Mouse (Mus musculus) NIH3T3 (cell line): ENCODE data around the gene Reck.

Experiments
- DNase-seq: peaks from one replicate; pipeline ENCODE4 v3.0.0-alpha.2; 2012; ENCODE audit warnings: low read depth

Gene Reck

DNA sequence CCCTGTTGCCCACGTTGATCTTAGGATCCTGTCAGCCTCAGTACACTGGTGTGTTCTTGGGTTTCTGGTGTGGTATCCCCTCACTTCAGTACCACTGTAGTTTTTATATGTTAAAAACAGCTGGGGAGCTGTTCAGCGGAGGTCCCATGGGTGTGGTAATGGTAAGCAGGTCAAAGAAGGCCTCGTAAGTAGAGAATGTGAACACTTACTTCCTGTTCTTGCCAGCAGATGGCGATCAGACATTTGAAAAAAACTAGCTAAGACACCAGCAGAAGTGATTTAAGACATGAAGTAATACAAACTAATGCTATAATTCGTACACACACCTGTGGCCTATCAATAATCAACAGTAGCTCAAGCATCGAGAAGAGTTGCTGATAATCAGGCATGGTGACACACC is 31.1 kb downstream of the Reck start:
- DNase-seq: peak; percentile 77

DNA sequence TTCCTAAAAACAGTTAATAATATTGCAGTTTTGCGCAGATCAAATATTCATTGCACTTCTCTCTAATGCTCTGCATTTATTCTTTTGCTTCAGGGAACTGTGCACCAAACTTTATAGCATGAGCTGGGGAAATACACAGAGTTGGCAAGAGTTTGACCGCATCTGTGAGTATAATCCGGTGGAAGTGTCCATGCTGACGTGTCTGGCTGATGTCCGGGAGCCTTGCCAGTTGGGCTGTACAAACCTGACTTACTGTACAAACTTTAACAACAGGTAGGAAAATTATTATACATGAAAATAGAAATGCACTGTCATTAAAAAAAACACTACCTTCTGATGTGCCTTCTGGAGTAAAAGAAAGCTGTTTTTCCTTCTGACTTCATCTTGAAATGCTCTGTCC is 42.9 kb downstream of the Reck start:
- DNase-seq: no peak

DNA sequence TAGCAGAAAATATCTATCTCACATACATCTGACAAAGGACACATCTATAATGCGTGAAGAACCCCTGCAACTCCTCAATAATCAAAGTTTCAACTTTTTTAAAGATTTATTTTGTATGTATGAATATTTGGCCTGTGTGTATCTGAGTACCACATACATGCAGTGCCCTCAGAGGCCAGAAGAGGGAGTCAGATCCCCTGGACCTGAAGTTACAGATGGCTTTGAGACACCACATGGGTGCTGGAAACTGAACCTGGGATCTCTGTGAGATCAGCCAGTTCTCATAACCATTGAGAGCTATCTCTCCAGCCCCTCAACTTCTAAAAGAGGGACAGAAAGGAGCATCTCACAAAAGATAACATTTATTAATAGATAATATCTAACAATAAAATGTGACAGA is 45.3 kb downstream of the Reck start:
- peak; percentile 8 for DNase-seq

DNA sequence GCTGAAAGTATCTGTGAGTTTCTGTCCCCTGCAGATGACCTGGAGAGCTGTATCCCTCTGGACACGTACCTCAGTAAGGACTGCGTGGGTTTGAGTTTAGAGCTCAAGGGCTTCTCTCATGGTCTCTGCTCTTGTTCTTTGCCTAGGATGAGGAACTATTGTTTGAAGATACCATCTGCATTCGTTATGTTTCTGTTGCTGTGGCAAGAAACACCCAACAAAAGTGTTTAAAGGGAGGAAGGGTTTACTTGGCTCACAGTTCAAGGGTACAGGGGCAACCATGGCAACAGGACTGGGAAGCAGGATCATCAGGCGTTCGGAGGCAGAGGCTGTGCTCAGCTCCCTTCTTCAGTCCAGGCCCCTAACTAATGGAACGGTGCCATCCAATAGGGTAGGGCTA is 49.8 kb downstream of the Reck start:
- no peak for DNase-seq

DNA sequence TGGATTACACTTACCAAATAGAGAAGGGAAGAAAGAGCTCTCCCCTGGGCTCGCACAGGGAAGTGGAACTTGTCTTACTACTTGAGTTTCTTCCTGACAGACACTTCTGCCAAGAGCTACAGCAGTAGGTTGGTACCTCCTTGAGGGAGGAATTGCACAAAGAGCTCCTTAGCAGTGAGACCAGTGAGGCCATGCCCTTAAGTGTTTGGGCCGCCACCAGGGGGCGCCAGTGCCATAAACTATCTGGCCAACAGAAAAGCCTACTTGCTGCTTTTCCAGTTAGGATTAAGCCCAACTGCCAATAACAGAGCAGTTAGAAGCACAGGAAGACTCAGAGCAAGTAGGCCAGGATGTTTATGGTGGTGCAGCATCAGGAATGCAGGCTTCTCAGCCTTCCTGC is 50.4 kb downstream of the Reck start:
- peak; percentile 95 for DNase-seq

DNA sequence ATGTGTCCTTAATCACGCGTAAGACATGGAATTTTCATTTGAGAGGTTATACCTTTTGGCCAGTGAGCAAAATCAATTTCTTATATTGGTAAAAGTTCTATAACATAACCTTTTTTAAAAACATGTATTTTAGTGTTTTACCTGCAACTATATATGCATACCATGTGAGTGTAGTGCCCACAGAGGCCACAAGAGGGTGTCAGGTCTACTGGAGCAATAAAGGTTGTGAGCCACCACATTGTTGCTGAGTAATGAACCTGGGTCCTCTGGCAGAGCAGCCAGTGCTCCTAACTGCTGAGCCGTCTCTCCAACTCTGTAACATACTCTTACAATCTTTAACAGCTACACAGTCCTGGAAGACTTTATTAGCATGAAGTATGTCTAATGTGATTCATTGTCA is 52.5 kb downstream of the Reck start:
- peak; percentile 24 for DNase-seq

DNA sequence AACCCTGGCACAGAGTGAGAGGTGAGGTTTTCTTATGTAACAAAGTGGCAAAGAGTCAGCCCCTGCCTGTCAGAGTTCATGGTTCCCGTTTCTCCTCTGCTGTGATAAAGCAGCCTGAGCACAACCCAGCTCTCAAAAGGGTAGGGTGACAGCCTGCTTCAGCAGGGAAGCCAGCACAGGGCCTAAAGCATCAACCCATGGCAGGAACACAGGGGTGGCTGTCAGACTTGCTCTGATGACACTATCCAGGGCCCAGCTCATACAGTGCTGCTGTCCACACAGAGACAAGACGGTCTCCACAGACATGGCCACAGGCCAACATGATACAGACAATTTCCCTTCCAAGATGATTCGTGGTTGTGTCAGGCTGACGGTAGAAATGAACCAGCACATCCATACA is 56.5 kb downstream of the Reck start:
- no peak for DNase-seq

DNA sequence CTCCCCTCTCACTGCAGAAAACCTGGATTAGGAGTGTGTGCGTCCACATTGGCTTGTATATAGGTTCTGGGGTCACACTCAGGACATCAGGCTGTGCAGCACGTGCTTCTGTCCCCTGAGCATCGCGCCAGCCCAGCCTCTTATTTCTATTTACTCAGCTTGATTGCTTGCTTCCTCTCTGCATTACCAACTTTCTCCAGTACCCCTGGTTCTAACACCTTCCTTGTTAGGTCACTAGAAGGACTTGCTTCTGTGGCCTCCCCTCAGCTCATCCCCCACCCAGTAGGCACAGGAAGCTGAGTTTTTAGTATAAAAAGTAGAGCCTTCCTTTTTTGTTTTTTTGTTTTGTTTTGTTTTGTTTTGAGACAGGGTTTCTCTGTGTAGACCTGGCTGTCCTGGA is 60.9 kb downstream of the Reck start:
- no peak for DNase-seq

DNA sequence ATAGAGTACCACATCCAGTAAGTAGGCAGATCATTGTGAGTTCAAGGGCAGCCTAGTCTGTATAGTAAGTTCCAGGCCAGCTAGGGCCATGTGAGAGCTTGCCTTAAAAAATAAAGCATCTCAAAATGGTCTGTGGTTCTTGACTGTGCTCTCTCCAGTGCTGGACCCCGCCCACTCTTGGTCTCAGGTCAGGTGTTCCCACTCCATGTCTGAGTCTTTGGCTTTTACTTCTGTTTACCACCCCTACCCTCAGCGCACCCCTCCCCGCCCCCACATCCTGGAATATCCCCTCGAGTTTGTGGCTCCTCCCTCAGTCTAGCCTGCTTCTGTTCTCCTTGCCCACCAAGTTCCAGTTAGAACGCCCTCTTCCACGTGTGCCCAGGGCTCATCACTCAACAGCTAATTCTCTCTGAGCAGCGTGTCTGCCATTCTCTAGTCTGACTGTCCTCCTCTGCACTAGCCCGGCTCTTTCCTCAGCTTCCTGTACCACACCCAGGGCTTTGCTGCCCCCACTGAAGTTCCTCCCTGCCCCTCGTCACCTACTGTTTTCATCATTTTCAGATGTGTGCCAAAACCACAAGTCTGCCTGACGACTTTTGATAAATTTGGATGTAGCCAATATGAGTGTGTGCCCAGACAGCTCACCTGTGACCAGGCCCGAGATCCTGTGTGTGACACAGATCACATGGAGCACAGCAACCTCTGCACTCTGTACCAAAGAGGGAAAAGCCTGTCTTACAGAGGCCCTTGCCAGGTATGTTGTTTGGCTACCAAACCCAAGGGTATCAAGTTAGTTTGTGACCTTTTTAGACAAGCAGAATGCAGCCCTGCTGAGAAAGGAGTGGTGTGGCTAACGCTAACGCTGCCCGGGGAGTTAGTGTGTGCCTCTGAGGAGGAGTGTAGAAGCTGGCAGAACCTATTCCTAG is 61.7 kb downstream of the Reck start:
- DNase-seq: no peak

- no peak for DNase-seq
These were observed 66.0 kb downstream of the Reck start for GRCm38 (mm10) chr4:43941315-43941714.

DNA sequence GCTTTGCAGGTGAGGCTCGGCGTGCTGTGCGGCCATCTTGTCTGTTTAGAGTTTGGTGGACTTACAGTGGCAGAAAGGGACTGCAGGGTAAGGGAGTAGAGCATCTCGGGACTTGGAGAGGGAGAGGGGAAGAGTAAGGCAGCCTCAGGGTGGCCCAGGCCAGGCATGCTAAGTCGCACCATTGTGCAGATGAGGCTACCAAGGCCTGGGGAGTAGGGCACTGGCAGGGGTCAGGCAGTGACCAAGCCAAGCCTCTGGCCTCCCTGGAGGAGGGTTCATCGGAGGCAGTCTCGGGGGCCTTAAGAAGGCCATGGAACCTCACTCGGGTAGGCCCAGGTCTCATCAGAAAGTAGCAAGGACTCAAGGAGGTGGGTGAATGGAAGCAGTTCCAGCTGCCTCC is 67.1 kb downstream of the Reck start:
- DNase-seq: no peak

DNA sequence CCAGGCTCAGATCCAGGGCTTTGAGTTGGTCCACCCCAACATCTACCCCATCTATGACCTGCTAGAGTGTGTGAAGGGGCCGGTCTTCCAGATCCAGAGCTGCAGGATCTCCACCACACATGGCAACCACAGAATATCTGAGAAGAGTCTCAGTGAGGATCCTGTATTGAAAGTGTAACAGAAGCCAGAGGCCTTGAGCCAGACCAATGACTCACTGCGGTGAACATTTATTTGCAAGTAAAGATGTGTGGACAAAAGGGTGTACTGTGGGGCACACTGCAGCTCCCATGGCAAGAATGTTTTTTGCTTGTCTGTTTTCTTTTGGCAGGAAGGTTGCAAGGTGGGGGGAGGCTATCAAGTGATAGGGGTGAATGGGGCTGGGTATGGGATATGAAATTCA is 72.2 kb downstream of the Reck start:
- DNase-seq: peak; percentile 72

DNA sequence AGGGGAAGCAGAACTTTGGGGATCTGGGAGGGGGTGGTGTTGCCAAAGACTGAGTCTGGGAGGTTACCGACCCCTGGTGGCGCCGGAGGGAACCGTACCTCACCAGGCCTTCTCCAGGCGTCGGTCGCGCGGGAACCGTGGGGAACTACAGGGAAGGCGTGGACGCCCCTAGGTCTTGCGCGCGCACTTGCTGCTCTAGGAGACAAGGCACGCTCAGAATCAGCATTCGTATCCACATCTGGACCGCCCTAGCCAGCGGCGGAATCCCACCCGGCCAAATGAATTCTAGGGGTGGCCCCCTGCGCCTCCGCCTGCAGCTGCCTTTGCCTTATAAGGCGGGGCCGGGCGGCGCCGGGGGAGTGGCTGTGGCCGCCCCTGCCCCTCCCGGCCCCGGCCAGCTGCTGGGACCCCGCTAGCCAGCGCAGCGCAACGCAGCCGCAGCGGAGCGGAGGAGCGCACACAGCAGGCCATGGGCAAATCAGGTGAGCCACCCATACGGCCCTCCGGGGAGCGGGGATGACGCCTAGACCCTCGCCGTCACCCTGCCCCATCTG is 82.0 kb downstream of the Reck start, which contains the start of gene Glipr2:
Gene Glipr2 (plus strand): TSS at position 110 of the 554 bp plus-strand sequence.
- DNase-seq: peak; percentile 95

GRCm38 (mm10) chr4:43957846-43958461 is 82.6 kb downstream of the Reck start:
- DNase-seq: peak; percentile 77

- DNase-seq: no peak
These were observed 84.3 kb downstream of the Reck start for GRCm38 (mm10) chr4:43959523-43960179.

GRCm38 (mm10) chr4:43960207-43960606 is 84.9 kb downstream of the Reck start:
- DNase-seq: no peak

- DNase-seq: no peak
These were observed 89.0 kb downstream of the Reck start for GRCm38 (mm10) chr4:43964326-43964833.

DNA sequence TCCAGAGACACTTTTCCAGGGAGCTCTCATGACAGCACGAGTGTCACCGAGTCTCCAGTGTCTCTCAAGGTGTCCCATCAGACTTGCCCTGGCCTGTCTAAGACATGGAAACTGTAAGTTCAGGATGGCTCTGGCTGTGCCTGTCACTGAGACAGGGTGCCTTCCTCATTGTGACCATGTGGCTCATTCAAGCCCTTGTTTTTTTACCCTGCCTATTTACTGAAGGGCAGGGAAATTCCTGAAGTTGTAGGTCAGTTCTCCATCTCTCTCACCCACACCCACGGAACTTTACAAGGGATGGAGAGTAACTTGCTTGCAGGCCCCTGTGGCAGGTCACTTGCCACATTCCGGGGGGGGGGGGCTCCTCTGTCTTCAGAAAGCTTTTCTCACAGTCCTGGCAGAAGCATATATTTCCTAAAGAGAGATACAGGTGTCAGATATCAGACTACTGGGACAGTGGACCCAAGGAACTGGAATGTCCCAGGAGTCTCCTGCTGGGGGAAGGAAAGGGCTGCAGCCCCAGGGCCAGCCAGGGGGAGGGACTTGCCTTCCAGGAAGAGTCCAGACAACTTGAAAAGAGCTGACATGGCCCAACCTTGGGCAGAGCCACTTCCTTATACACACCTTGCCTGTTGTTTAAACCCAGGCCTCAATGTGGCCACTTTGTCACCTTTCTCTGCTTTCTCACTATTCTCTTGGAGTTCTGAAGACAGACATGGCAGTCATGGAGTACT is 89.8 kb downstream of the Reck start:
- no peak for DNase-seq

DNA sequence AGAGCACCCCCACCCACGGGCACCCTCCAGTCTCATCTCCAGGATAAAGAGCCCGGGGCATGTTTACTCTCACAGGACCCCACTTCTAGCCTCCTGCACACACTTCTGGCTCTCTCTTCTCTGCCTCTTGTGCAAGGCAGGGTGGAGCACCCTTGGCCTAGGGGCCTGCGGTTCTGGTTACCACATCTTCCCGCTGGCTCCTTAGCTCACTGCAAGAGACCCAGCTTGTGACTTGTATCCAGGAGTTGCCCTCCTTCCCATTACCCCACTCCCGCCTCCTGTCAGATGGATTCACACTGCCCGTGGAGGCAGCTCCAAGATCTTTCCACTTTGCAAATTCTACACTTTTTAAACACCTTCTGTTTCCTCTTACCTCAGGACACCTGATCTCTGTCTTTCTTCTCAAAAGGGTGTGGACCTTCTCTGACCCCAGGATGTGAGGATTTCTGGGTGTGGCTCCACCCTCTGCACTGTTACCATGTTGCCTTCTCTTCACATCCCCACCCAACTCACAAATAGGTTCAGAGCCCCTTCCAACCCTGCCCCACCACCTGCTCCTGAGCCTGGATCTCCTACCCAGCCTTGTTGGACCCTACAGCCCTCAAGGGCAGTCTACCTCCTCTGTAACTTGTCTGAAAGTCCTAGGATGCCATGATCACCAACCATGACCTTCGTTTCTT is 90.7 kb downstream of the Reck start:
- no peak for DNase-seq

- DNase-seq: peak; percentile 86
These were observed 93.3 kb downstream of the Reck start for GRCm38 (mm10) chr4:43968650-43969049.

DNA sequence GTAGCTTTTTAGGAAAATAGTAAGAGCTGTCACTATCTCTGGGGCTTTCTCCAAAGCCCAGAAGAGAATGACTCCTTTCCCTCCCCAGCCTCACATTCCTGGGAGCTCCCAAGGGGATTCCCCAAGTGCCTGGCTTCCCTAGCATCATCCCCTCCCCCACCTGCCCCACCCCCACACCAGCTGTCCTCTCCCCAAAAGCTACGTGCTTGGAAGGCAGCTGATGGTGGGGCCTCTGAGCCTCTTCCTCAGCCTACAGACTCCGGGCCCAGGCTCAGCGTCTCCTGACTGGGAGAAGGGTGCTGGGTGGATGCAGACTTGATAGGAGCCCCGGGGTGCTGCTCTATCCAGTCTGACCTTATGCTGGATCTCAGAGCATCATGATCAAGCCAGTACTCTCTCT is 94.0 kb downstream of the Reck start:
- peak; percentile 71 for DNase-seq
